Mouse (Mus musculus): ENCODE data around the gene Sowaha. TPM values are rescaled to one million over a fixed set of nuclear protein-coding genes. Genes with fewer than 3 reads are reported as not detected.

The Sowaha gene
- polyA plus RNA-seq, 1 experiment from 2014 or later, result 0.18 TPM

- H3K9ac ChIP-seq (ENCODE audit: low read length), result no peak overlapping the region
- H3K9me3 ChIP-seq (replicated peaks; ENCODE audit: control insufficient read depth, low read length), result no peaks in the 10 kb centered on the region
- H3K27ac ChIP-seq (ENCODE audit: low read length), result no peak overlapping the region
- WGBS, result 82% methylated on average over 6 of the region's 6 CpGs
- H3K4me2 ChIP-seq (ENCODE audit: low read depth, low read length), result no peak overlapping the region
- H3K36me3 ChIP-seq (ENCODE audit: control insufficient read depth, insufficient read depth), result no peaks in the 10 kb centered on the region
- no peak overlapping the region for H3K4me3 ChIP-seq (ENCODE audit: low read length)
- H3K4me1 ChIP-seq (ENCODE audit: control insufficient read depth, insufficient read depth, low read length), result peaks cover 3% of the 10 kb centered on the region; the same call in 1 of the 2 replicates
- no peak for ATAC-seq (replicated peaks; ENCODE audit: extremely low read depth, insufficient read depth, low FRiP score)
- H3K27me3 ChIP-seq (ENCODE audit: control insufficient read depth, insufficient read depth, low read length), result no peaks in the 10 kb centered on the region
Measured at GRCm38 (mm10) chr11:53436338-53436737, 43.7 kb downstream of the Sowaha start.

- Histone ChIP-seq H3K36me3 (ENCODE audit: control insufficient read depth, insufficient read depth) (no peaks in the 10 kb centered on the region), H3K27ac (ENCODE audit: low read length) (no peak overlapping the region), H3K4me2 (ENCODE audit: low read depth, low read length) (no peak overlapping the region), H3K9me3 (replicated peaks; ENCODE audit: control insufficient read depth, low read length) (no peaks in the 10 kb centered on the region), H3K9ac (ENCODE audit: low read length) (no peak overlapping the region), H3K27me3 (ENCODE audit: control insufficient read depth, insufficient read depth, low read length) (no peaks in the 10 kb centered on the region), H3K4me3 (ENCODE audit: low read length) (no peak overlapping the region), H3K4me1 (ENCODE audit: control insufficient read depth, insufficient read depth, low read length) (peaks cover 4% of the 10 kb centered on the region; the same call in 1 of the 2 replicates)
- WGBS, result 75% methylated on average over 8 of the region's 8 CpGs
- ATAC-seq (replicated peaks; ENCODE audit: extremely low read depth, insufficient read depth, low FRiP score), result no peak
Measured at GRCm38 (mm10) chr11:53435504-53435903, 44.6 kb downstream of the Sowaha start.

- H3K4me3 ChIP-seq (ENCODE audit: low read length), result no peak overlapping the region
- H3K9me3 ChIP-seq (replicated peaks; ENCODE audit: control insufficient read depth, low read length), result no peaks in the 10 kb centered on the region
- no peak for ATAC-seq (replicated peaks; ENCODE audit: extremely low read depth, insufficient read depth, low FRiP score)
- no peaks in the 10 kb centered on the region for H3K27me3 ChIP-seq (ENCODE audit: control insufficient read depth, insufficient read depth, low read length)
- H3K4me2 ChIP-seq (ENCODE audit: low read depth, low read length), result no peak overlapping the region
- peaks cover 9% of the 10 kb centered on the region for H3K36me3 ChIP-seq (ENCODE audit: control insufficient read depth, insufficient read depth)
- no peak overlapping the region for H3K27ac ChIP-seq (ENCODE audit: low read length)
- peaks cover 12% of the 10 kb centered on the region for H3K4me1 ChIP-seq (ENCODE audit: control insufficient read depth, insufficient read depth, low read length)
- H3K9ac ChIP-seq (ENCODE audit: low read length), result no peak overlapping the region
- 39% methylated on average over 6 of the region's 6 CpGs for WGBS
Measured at GRCm38 (mm10) chr11:53433057-53433456, 47.0 kb downstream of the Sowaha start.

- peak overlapping the region; percentile 89 for H3K4me2 ChIP-seq (ENCODE audit: low read depth, low read length)
- H3K27me3 ChIP-seq (ENCODE audit: control insufficient read depth, insufficient read depth, low read length), result no peaks in the 10 kb centered on the region
- H3K36me3 ChIP-seq (ENCODE audit: control insufficient read depth, insufficient read depth), result peaks cover 9% of the 10 kb centered on the region
- peak overlapping the region; percentile 96 for H3K4me3 ChIP-seq (ENCODE audit: low read length)
- ATAC-seq (replicated peaks; ENCODE audit: extremely low read depth, insufficient read depth, low FRiP score), result peak; percentile 4; the same call in 1 of the 2 replicates
- H3K27ac ChIP-seq (ENCODE audit: low read length), result peak overlapping the region; percentile 94
- peaks cover 12% of the 10 kb centered on the region for H3K4me1 ChIP-seq (ENCODE audit: control insufficient read depth, insufficient read depth, low read length)
- WGBS, result 16% methylated on average over 9 of the region's 9 CpGs
- no peaks in the 10 kb centered on the region for H3K9me3 ChIP-seq (replicated peaks; ENCODE audit: control insufficient read depth, low read length)
- peak overlapping the region; percentile 58 for H3K9ac ChIP-seq (ENCODE audit: low read length)
Measured at GRCm38 (mm10) chr11:53431347-53432056, 48.6 kb downstream of the Sowaha start.

GRCm38 (mm10) chr11:53430670-53431346 lies 49.3 kb downstream of the Sowaha start, which contains the start of the genes Uqcrq and Gdf9:
TSS of gene Uqcrq (minus strand) at chr11:53430831.
TSS of gene Gdf9 (plus strand) at chr11:53431023.
- Histone ChIP-seq H3K9me3 (replicated peaks; ENCODE audit: control insufficient read depth, low read length) (no peaks in the 10 kb centered on the region), H3K4me2 (ENCODE audit: low read depth, low read length) (peak within 1 kb of the TSS; percentile 89), H3K36me3 (ENCODE audit: control insufficient read depth, insufficient read depth) (peaks cover 9% of the 10 kb centered on the region), H3K4me3 (ENCODE audit: low read length) (peak within 1 kb of the TSS; percentile 96), H3K27me3 (ENCODE audit: control insufficient read depth, insufficient read depth, low read length) (no peaks in the 10 kb centered on the region), H3K4me1 (ENCODE audit: control insufficient read depth, insufficient read depth, low read length) (peaks cover 12% of the 10 kb centered on the region), H3K27ac (ENCODE audit: low read length) (peak within 1 kb of the TSS; percentile 94), H3K9ac (ENCODE audit: low read length) (peak within 1 kb of the TSS; percentile 97)
- WGBS, result under 1% methylated on average over 44 of the region's 44 CpGs
- ATAC-seq (replicated peaks; ENCODE audit: extremely low read depth, insufficient read depth, low FRiP score), result peak; percentile 96

- Histone ChIP-seq H3K27ac (ENCODE audit: low read length) (peak overlapping the region; percentile 94), H3K27me3 (ENCODE audit: control insufficient read depth, insufficient read depth, low read length) (no peaks in the 10 kb centered on the region), H3K9me3 (replicated peaks; ENCODE audit: control insufficient read depth, low read length) (no peaks in the 10 kb centered on the region), H3K4me1 (ENCODE audit: control insufficient read depth, insufficient read depth, low read length) (peaks cover 13% of the 10 kb centered on the region), H3K4me3 (ENCODE audit: low read length) (peak overlapping the region; percentile 96), H3K36me3 (ENCODE audit: control insufficient read depth, insufficient read depth) (peaks cover 9% of the 10 kb centered on the region), H3K9ac (ENCODE audit: low read length) (peak overlapping the region; percentile 97), H3K4me2 (ENCODE audit: low read depth, low read length) (peak overlapping the region; percentile 89)
- under 1% methylated on average over 34 of the region's 34 CpGs for WGBS
- peak; percentile 43 for ATAC-seq (replicated peaks; ENCODE audit: extremely low read depth, insufficient read depth, low FRiP score)
Measured at GRCm38 (mm10) chr11:53430300-53430669, 49.8 kb downstream of the Sowaha start.

GRCm38 (mm10) chr11:53429182-53429581 lies 50.9 kb downstream of the Sowaha start:
- Histone ChIP-seq H3K27ac (ENCODE audit: low read length) (no peak overlapping the region), H3K9me3 (replicated peaks; ENCODE audit: control insufficient read depth, low read length) (no peaks in the 10 kb centered on the region), H3K4me2 (ENCODE audit: low read depth, low read length) (peak overlapping the region; percentile 89; the same call in 1 of the 2 replicates), H3K27me3 (ENCODE audit: control insufficient read depth, insufficient read depth, low read length) (no peaks in the 10 kb centered on the region), H3K4me1 (ENCODE audit: control insufficient read depth, insufficient read depth, low read length) (peaks cover 19% of the 10 kb centered on the region), H3K9ac (ENCODE audit: low read length) (no peak overlapping the region), H3K36me3 (ENCODE audit: control insufficient read depth, insufficient read depth) (peaks cover 9% of the 10 kb centered on the region), H3K4me3 (ENCODE audit: low read length) (no peak overlapping the region; the same call in 1 of the 2 replicates)
- no peak for ATAC-seq (replicated peaks; ENCODE audit: extremely low read depth, insufficient read depth, low FRiP score)

- 91% methylated on average over 5 of the region's 5 CpGs for WGBS
- ATAC-seq (replicated peaks; ENCODE audit: extremely low read depth, insufficient read depth, low FRiP score), result no peak
- peaks cover 19% of the 10 kb centered on the region for H3K4me1 ChIP-seq (ENCODE audit: control insufficient read depth, insufficient read depth, low read length)
Measured at GRCm38 (mm10) chr11:53428716-53429057, 51.4 kb downstream of the Sowaha start.

More at GRCm38 (mm10) chr11:53428716-53429057, 51.4 kb downstream of the Sowaha start:
- Histone ChIP-seq H3K9ac (ENCODE audit: low read length) (no peak overlapping the region), H3K4me2 (ENCODE audit: low read depth, low read length) (no peak overlapping the region), H3K9me3 (replicated peaks; ENCODE audit: control insufficient read depth, low read length) (no peaks in the 10 kb centered on the region), H3K27me3 (ENCODE audit: control insufficient read depth, insufficient read depth, low read length) (no peaks in the 10 kb centered on the region), H3K4me3 (ENCODE audit: low read length) (no peak overlapping the region), H3K27ac (ENCODE audit: low read length) (no peak overlapping the region), H3K36me3 (ENCODE audit: control insufficient read depth, insufficient read depth) (peaks cover 9% of the 10 kb centered on the region)
